Mouse (Mus musculus) neural tube, embryonic 14.5 days (tissue): ENCODE data around the gene Cacna2d2. TPM values are rescaled to one million over a fixed set of nuclear protein-coding genes. Genes with fewer than 3 reads are reported as not detected.

Source experiments
- ATAC-seq: fragments of 200-750 bp; cut with Nextera tagmentation; 2 replicates; pipeline ENCODE4 v1.8.0; 2017; ENCODE audit warnings: low read depth, mild to moderate bottlenecking, moderate TSS enrichment, moderate library complexity
- H3K27ac ChIP-seq: fragments of 300-500 bp; sonication (generic); 2 replicates; pipeline ENCODE4 v1.5.1; 2014; ENCODE audit warnings: low read depth, mild to moderate bottlenecking, control low read depth, low read length, moderate library complexity, mixed read lengths
- H3K27me3 ChIP-seq: fragments of 300-500 bp; sonication (generic); 2 replicates; pipeline ENCODE4 v1.6.1; 2014; ENCODE audit warnings: low read length; ENCODE audit not compliant: control insufficient read depth, insufficient read depth
- H3K36me3 ChIP-seq: fragments of 300-500 bp; sonication (generic); 2 replicates; pipeline ENCODE4 v1.6.1; 2014; ENCODE audit warnings: low read length, mixed read lengths; ENCODE audit not compliant: control insufficient read depth, insufficient read depth
- H3K4me1 ChIP-seq: fragments of 300-500 bp; sonication (generic); 2 replicates; pipeline ENCODE4 v1.6.1; 2014; ENCODE audit warnings: low read length; ENCODE audit not compliant: control insufficient read depth, insufficient read depth
- H3K4me2 ChIP-seq: fragments of 300-500 bp; sonication (generic); 2 replicates; pipeline ENCODE4 v1.6.1; 2014; ENCODE audit warnings: mild to moderate bottlenecking, low read depth, low read length, control low read depth
- H3K4me3 ChIP-seq: fragments of 300-500 bp; sonication (generic); 2 replicates; pipeline ENCODE4 v1.5.1; 2014; ENCODE audit warnings: low read depth, low read length, control low read depth, mixed read lengths
- H3K9ac ChIP-seq: fragments of 300-500 bp; sonication (generic); replicated peaks from 2 replicates; pipeline ENCODE4 v1.6.1; 2014; ENCODE audit warnings: low read depth, mild to moderate bottlenecking, control low read depth, low read length, mixed read lengths
- H3K9me3 ChIP-seq: fragments of 300-500 bp; sonication (generic); 2 replicates; pipeline ENCODE4 v1.6.1; 2016; ENCODE audit warnings: low read length; ENCODE audit not compliant: control insufficient read depth
- WGBS: fragments of 180-500 bp; shearing (Covaris S2); extraction: QIAGEN DNeasy Blood & Tissue Kit; methylation state at CpG from one replicate; pipeline ENCODE4 v1.1.7; 2014; 5-methylcytosine and 5-hydroxymethylcytosine counted together
- polyA plus RNA-seq: library from polyadenylated mRNA; unstranded; fragments of >200 nt; fragmentation: Nextera tagmentation; extraction: Ambion mirVana; gene quantifications from 2 replicates; pipeline ENCODE4 v1.2.1, GENCODE M21; 2014

Gene Cacna2d2
- polyA plus RNA-seq, 1 experiment from 2014 or later = 10.6 TPM

DNA sequence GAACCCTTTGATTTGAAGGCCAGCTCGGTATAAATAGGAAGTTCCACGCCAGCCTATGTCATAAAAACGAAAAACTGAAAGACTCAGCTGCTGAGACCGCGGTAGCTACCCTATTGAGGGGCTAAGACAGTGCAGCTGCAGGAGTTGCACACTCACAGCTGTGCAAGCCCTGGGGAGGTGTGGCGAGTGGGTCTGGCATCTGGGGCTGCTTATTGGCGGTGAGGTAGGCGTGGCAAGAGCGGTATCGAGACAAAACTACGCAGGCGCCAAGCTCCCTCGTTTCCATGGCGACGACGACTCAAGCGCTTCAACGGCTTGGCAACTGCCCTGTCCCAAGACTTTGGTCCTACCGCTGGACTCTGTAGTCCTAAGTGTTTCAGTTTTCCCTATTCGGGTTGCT lies 147.6 kb downstream of the Cacna2d2 start, which contains the start of gene Zmynd10:
TSS of gene Zmynd10 (plus strand) at position 273 of the 400 bp plus-strand sequence.
- ATAC-seq = peak; percentile 59
- Histone ChIP-seq H3K36me3 (peaks cover 11% of the 10 kb centered on the region), H3K27me3 (peaks cover 14% of the 10 kb centered on the region), H3K9me3 (no peaks in the 10 kb centered on the region), H3K4me1 (peaks cover 24% of the 10 kb centered on the region), H3K4me3 (0 out of 2 replicates have a peak within 1 kb of the TSS, but pooled peaks have one; percentile 16), H3K4me2 (peak within 1 kb of the TSS; percentile 40), H3K9ac (peak within 1 kb of the TSS; percentile 21; the same call in 1 of the 2 replicates), H3K27ac (no peak within 1 kb of the TSS; the same call in 1 of the 2 replicates)
- 2% methylated on average over 20 of the region's 20 CpGs for WGBS

DNA sequence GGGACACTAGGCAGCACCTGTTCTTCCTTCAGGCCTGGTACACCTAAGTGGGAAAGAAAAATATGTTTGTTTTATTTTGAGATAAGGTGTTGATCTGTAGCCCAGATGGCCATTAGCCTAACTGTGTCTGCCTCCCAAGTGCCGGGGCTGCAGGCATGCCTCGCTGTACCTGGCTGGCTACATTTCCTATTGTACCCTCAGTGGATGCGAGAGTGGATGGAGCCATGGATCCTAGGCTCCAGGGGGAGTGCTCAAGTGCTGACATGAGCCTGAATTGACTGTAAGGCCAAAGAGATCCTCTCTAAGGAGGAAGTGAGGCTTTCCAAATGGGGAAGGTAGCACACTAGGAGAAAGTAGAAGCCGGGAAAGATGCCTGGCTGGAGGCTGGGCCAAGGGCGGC lies 148.5 kb downstream of the Cacna2d2 start:
- WGBS = 80% methylated on average over 5 of the region's 5 CpGs
- no peak overlapping the region for H3K4me2 ChIP-seq
- peaks cover 19% of the 10 kb centered on the region for H3K4me1 ChIP-seq
- H3K4me3 ChIP-seq = no peak overlapping the region
- peaks cover 22% of the 10 kb centered on the region for H3K27me3 ChIP-seq
- no peak overlapping the region for H3K27ac ChIP-seq
- peaks cover 11% of the 10 kb centered on the region for H3K36me3 ChIP-seq
- H3K9me3 ChIP-seq = no peaks in the 10 kb centered on the region
- ATAC-seq = no peak
- H3K9ac ChIP-seq = no peak overlapping the region

DNA sequence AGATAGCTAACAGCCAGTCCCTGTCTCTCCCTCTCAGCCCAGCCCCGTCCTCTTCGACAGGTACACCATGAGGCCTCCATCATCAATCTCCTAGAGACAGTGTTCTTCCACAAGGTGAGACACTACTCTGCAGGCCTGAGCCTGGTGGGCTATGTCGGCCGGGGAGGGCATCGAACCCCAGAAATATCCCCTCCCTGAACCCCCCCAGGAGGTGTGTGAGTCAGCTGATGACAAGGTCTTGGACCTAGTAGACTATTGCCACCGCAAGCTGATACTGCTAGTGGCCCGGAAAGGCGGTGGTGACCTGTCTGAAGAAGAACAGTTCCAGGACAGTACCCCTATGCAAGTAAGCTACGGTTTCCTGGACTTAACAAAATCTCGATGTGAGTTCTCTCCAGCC lies 149.4 kb downstream of the Cacna2d2 start:
- Histone ChIP-seq H3K27ac (no peak overlapping the region), H3K27me3 (peaks cover 24% of the 10 kb centered on the region), H3K4me3 (no peak overlapping the region), H3K9ac (no peak overlapping the region), H3K9me3 (no peaks in the 10 kb centered on the region), H3K4me2 (no peak overlapping the region), H3K4me1 (peaks cover 19% of the 10 kb centered on the region), H3K36me3 (peaks cover 11% of the 10 kb centered on the region)
- ATAC-seq = no peak
- 93% methylated on average over 10 of the region's 10 CpGs for WGBS

DNA sequence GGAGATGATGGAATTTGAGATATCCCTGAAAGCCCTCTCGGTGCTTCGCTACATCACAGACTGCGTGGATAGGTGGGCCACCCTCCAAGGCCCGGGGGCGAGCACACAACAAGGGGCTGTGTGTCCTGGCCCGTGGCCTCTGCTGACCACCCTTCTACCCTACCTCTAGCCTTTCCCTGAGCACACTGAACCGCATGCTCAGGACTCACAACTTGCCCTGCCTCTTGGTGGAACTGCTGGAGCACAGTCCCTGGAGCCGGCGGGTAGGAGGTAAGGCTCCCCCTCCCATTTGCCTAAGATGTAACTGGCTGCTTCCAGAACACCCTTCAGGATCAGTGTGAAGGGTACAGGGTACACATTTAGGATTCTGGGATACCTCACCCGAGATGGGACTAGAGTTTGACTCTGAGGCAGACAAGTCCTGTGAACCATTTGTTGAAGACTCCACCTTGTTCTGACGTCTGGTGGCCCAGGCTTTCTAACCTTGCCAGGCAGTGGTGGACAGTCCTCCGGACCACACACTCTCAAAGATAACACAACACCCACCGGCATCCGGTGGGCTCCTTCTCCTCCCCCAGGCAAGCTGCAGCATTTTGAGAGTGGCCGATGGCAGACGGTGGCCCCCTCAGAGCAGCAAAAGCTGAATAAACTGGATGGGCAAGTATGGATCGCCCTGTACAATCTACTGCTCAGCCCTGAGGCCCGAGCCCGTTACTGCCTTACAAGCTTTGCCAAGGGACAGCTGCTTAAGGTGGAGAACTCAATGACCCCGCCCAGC lies 150.1 kb downstream of the Cacna2d2 start:
- Histone ChIP-seq H3K27me3 (peaks cover 24% of the 10 kb centered on the region), H3K4me2 (no peak overlapping the region), H3K36me3 (peaks cover 7% of the 10 kb centered on the region), H3K9ac (no peak overlapping the region), H3K4me1 (peaks cover 19% of the 10 kb centered on the region), H3K4me3 (no peak overlapping the region), H3K27ac (no peak overlapping the region), H3K9me3 (no peaks in the 10 kb centered on the region)
- WGBS = 85% methylated on average over 20 of the region's 20 CpGs
- ATAC-seq = no peak

DNA sequence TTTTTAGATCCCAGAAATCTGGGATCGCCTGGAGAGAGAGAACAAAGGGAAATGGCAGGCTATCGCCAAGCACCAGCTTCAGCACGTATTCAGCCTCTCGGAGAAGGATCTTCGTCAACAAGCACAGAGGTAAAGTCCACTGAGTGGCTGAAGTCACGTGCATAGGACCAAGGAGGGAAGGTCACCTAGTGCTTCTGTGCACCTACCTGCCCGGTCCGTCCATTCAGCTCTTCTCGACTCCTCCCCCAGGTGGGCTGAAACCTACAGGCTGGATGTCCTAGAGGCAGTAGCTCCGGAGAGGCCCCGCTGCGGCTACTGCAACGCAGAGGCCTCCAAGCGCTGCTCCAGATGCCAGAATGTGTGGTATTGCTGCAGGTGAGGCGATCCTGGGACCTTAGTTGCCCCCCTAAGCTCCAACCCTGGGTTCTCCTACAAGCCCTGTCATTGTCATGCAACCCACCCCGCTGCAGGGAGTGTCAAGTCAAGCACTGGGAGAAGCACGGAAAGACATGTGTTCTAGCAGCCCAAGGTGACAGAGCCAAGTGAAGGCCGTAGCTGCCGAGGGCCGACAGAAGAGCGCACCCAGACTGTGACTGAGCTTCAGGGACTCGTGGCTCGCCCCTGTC lies 151.2 kb downstream of the Cacna2d2 start:
- 26% methylated on average over 23 of the region's 23 CpGs for WGBS
- no peak overlapping the region for H3K27ac ChIP-seq
- H3K4me3 ChIP-seq = peak overlapping the region; percentile 29; the same call in 1 of the 2 replicates
- ATAC-seq = no peak
- no peaks in the 10 kb centered on the region for H3K9me3 ChIP-seq
- peak overlapping the region; percentile 50; the same call in 1 of the 2 replicates for H3K4me2 ChIP-seq
- no peaks in the 10 kb centered on the region for H3K36me3 ChIP-seq
- H3K4me1 ChIP-seq = peaks cover 24% of the 10 kb centered on the region
- H3K27me3 ChIP-seq = peaks cover 24% of the 10 kb centered on the region
- H3K9ac ChIP-seq = no peak overlapping the region

DNA sequence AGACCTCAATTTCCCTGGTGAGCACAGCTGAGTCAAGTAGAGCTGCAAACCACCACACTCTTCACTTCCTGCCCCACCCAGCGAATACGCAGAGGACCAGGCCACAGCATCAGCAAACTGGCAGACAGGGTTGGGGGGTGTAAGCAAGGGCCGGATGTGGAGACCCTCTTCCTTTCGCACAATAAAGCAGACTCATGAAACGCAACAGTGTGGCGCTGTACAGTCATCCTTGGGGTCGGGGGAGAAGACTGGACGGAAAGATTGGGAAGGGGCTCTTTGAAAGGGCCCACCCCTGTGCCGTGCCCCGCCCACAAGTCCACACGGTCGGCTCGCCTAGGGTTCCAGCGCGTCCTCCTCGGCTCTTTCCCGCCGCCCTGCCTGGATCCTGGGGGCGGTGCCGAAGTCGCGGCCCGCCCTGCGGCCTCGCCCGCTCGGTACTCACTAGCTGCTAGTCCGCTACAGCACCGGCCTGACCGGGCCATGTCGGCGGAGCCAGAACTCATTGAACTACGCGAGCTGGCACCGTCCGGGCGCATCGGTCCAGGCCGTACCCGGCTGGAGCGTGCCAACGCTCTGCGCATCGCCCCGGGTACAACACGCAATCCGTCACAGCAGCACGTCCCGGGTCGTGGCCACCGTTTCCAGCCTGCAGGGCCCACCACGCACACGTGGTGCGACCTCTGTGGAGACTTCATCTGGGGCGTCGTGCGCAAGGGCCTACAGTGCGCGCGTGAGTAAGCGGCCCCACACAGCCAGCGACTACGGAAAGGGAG lies 151.9 kb downstream of the Cacna2d2 start, which contains the start of gene Rassf1:
TSS of gene Rassf1 (plus strand) at position 439 of the 773 bp plus-strand sequence.
- H3K4me3 ChIP-seq = peak within 1 kb of the TSS; percentile 29
- H3K4me1 ChIP-seq = peaks cover 28% of the 10 kb centered on the region
- no peak for ATAC-seq
- H3K4me2 ChIP-seq = peak within 1 kb of the TSS; percentile 50
- no peak within 1 kb of the TSS for H3K27ac ChIP-seq
- H3K27me3 ChIP-seq = peaks cover 24% of the 10 kb centered on the region
- no peaks in the 10 kb centered on the region for H3K36me3 ChIP-seq
- H3K9ac ChIP-seq = peak within 1 kb of the TSS; percentile 51
- H3K9me3 ChIP-seq = no peaks in the 10 kb centered on the region
- WGBS = under 1% methylated on average over 63 of the region's 63 CpGs

DNA sequence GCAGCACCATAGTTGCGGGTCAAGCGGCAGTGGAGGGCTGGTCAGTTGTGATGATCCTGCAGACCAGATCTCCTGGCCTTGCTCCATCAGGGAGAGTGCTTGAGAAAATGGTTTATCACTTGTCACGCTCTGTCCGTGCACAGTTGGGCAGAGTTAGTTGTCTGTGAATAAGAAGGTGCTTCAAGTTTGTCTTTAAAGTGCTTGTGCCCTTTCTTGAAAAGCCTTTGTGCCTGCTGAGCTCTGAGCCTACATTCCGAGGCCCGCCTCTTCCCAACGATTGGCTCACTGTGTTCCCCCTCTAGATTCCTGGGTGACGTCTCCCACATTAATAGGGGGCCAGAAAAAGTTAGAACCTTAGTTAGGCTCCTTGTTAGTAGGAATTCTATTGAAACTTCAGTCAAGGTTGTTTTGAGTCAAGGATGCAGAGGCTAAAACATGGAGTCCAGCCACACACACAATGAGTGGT lies 152.5 kb downstream of the Cacna2d2 start:
- Histone ChIP-seq H3K27me3 (peaks cover 24% of the 10 kb centered on the region), H3K4me1 (peaks cover 21% of the 10 kb centered on the region), H3K4me2 (peak overlapping the region; percentile 50), H3K9ac (peak overlapping the region; percentile 51), H3K27ac (no peak overlapping the region), H3K4me3 (peak overlapping the region; percentile 29), H3K36me3 (no peaks in the 10 kb centered on the region), H3K9me3 (no peaks in the 10 kb centered on the region)
- no peak for ATAC-seq
- WGBS = 7% methylated on average over 8 of the region's 8 CpGs

DNA sequence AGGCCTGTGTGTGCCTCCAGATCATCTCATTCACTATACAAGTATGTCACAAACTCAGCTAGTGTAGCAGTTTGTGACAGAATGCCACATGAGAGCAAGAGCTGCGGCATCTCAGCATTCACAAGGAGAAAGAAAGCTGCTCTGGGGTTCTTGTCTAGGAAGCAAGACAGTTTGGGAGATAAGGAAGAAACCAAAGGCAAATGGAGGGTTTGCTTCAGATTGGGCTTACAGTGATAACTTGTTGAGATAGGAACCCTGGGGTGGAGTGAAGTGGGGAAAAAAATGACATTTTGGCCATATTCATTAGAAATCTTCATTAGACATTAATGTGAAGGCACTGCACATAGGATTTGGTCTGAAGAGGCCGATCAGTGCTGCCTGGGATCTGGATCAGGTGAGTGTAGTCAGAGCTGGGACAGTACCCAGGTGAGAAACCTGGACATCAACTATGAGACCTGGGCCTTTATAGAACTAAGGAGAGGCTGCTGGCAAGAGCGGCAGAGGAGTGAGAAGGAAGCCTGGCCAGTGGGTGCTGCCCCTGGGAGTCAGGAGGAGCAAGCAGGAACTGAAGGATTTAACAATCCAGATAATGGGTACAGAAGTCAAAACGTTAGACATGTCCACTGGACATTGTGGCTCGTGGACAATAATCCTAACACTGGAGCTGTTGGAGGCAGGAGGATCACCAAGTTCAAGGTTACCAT lies 153.4 kb downstream of the Cacna2d2 start:
- 82% methylated on average over 5 of the region's 5 CpGs for WGBS
- Histone ChIP-seq H3K9me3 (no peaks in the 10 kb centered on the region), H3K4me2 (peak overlapping the region; percentile 96), H3K27me3 (peaks cover 24% of the 10 kb centered on the region), H3K9ac (no peak overlapping the region), H3K4me1 (peaks cover 17% of the 10 kb centered on the region), H3K4me3 (no peak overlapping the region), H3K36me3 (peaks cover 5% of the 10 kb centered on the region; the same call in 1 of the 2 replicates), H3K27ac (no peak overlapping the region)
- no peak for ATAC-seq
